Mouse (Mus musculus) embryo, embryonic 9.5 days (tissue): ENCODE results near the gene Slc35g3.
"Not testable (repeated sequence)": the region's sequence is repeated elsewhere in the genome, so short reads cannot be mapped to it uniquely, and the experiment has no call there.

ENCODE experiments used
- DNase-seq: peaks from one replicate; pipeline ENCODE4 v3.0.0-alpha.2; 2017; ENCODE audit errors: extremely low spot score

Gene Slc35g3

DNA sequence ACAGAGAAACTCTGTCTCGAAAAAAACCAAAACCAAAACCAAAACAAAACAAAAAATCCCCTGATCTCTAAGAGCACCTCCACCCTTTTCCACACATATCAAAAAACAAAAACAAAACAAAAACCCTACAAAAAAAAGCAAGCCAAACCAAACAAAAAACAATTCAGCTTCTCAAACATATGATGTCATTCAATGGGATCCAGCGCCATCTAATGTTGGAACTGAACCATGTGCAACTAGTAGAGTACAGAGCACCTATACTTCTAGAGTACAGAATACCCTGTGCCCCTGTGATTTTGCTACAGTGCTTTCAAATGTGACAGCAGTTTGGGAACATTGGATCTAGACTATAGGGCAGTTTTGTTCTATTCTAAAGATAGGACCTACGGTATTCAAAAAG is 7.1 kb downstream of the Slc35g3 start:
- no peak for DNase-seq

- DNase-seq = no peak
Observed at GRCm38 (mm10) chr11:69754233-69754632, 7.5 kb downstream of the Slc35g3 start.

DNA sequence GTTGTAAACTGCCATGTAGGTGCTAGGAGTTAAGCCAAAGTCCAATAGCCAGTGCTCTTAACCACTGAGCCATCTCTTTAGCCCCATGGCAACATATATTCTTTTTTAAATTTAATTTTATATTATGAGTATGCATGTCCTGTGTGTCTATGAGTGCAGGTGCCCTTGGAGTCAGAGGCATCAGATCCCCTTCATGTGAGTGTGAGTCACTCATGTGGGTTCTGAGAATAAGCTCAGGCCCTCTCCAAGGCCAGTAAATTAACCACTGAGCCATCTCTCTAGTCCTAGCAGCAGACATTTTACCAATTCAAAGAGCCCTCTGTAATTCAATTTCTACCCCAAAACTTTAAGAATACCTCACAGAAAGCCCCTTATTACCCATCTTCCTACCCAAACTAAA is 9.1 kb downstream of the Slc35g3 start:
- no peak for DNase-seq

- no peak for DNase-seq
Observed at GRCm38 (mm10) chr11:69751635-69752034, 10.1 kb downstream of the Slc35g3 start.

DNA sequence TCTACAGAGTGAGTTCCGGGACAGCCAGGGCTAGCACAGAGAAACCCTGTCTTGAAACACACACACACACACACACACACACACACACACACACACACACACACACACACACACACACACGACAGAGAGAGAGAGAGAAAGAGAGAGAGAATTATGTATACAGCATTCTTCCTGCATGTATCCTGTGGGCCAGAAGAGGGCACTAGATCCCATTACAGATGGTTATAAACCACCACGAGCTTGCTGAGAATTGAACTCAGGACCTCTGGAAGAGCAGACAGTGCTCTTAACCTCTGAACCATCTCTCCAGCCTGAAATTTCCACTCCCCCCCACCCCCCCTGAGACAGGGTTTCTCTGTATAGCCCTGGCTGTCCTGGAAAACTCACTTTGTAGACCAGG is 30.4 kb downstream of the Slc35g3 start:
- DNase-seq = not testable (repeated sequence)

- DNase-seq = peak; percentile 65
Observed at GRCm38 (mm10) chr11:69729063-69729462, 32.7 kb downstream of the Slc35g3 start.

DNA sequence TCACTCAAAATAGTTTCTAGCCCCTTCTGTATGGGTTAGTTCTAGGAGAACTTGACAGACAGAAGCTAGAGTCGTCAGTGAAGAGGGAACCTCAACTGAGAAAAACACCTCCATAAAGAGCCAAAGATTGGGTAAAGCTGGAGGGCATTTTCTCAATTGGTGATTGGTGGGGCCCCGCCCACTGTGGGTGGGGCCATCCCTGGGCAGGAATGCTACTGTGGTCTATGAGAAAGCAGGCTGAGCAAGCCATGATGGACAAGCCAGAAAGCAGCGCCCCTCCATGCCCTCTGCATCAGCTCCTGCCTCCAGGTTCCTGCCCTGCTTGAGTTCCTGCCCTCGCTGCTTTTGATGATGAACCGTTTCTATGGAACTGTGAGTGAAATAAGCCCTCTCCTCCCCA is 35.8 kb downstream of the Slc35g3 start:
- DNase-seq = no peak

DNA sequence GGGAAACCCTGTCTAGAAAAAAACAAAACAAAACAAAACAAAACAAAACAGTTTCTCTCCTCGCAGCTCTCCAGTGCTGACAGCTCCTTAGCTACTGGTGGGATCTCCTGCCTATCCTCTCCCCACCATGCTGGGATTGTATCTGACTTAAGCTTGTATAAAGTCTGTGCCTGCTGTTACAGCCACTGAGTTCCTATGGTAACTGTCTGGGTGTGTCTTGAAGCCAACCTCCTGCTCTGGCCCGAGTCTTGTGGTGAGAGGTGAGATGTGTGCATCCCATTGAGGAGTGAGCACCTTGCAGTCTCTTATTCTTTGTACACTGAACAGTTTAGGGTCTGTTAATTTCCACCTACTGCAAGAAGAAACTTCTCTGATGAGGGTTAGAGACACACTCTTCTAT is 38.7 kb downstream of the Slc35g3 start:
- no peak for DNase-seq

DNA sequence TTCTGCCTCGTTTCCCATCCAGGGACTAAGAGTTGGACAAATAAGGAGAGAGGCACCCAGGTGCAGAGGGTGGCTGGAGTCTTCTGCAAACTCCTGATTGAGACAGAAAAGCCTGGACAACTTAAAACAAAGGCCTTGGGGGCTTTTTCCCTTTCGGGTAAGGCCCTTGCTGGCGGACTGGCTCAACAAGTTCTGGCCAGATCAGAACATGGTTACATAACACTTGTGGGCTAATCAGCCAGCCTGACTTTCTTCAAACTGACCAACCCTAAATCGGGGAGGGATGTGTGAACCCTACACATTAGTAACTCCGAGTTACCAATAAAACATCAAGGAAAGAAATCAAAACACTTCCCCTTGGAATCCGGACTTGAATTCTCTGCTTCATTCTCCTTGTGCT is 40.9 kb downstream of the Slc35g3 start:
- DNase-seq = no peak

- no peak for DNase-seq
Observed at GRCm38 (mm10) chr11:69719423-69719822, 42.3 kb downstream of the Slc35g3 start.

DNA sequence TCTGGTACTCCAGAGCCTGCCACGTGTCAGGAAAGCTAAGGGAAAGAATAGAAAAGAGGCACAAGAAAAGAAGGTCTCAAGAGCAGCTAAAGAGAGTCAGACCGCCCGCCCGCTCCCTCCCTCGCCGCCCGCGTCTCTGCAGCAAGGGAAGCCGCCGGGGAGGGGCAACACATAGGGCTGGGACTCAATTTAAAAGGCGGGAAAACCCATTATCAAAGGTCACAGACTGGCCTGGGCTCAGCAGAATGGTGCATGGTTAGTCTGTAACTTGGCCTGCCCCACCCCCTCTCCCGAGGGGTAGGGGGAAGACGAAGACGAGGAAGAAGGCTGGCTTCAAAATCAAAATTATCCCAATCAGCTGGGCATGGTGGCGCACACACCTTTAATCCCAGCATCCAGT is 43.1 kb downstream of the Slc35g3 start:
- no peak for DNase-seq

DNA sequence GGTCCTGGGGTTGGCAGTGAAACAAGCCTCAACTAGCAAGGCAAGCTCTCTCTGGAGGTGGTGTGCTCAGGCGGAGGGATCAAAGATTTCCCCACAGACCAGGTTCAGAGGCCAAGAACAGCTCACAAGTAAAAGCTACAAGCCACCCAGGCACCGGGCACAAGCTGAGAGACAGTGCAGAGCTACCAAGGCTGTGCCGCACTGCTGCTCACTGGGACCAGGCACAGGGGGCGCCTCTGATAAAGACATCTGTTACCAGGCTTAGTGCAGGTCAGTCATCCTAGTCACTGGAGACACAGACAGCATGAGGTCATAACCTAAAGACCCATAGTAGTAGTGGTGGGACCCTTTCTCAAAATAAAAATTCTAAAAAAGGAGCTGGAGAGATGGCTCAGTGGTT is 44.8 kb downstream of the Slc35g3 start:
- no peak for DNase-seq

DNA sequence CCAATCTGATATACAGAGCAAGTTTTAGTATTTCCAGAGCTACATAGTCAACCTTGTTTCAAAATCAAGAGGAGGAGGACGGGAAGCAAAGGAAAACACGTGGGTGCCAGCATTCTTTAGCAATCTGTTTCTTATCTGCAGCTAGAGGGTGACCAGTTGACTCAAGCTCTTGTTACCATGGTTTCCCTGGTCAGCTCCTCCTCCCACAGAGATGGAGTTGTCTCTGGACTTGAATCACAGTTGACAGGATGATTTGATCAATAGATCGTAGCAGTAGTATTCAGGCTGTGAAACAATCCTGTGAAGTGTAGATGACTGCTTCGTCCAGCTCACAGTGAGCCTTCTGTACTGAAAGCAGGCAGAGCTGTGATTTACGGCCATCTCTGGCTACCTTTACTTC is 45.8 kb downstream of the Slc35g3 start:
- DNase-seq = peak; percentile 37

GRCm38 (mm10) chr11:69715482-69715881 is 46.3 kb downstream of the Slc35g3 start:
- DNase-seq = peak; percentile 43

- DNase-seq = no peak
Observed at GRCm38 (mm10) chr11:69714636-69715329, 47.0 kb downstream of the Slc35g3 start.

DNA sequence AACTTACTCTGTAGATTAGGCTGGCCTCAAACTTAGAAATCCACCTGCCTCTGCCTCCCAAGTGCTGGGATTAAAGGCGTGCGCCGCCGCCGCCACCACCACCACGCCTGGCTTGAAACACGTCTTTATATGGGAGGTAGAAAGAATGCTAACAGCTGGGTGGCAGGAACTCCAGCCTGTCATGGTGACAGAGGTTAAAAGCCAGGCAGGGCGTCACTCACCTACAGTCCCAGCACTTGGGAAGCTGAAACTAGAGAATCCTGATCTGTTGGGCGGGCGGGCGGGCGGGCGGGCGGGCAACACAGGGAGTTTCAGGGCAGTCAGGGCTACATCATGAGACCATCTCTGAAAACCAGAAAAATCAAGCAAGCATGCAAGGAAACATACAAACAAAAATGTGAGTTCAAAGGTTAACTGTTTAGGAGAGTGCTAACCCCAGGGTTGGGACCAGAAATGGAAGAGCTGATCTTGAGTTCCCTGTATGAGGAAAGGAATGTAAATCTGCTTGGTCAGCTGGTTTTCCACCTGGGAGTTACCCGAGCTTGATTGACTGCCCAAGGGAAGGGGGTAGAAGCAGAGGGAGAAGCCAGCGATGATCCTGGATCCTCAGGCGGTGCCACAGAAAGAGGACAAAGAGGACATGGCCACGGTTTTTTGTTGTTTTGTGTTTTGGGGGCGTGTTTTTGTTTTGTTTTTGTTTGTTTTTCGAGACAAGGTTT is 48.7 kb downstream of the Slc35g3 start:
- no peak for DNase-seq

DNA sequence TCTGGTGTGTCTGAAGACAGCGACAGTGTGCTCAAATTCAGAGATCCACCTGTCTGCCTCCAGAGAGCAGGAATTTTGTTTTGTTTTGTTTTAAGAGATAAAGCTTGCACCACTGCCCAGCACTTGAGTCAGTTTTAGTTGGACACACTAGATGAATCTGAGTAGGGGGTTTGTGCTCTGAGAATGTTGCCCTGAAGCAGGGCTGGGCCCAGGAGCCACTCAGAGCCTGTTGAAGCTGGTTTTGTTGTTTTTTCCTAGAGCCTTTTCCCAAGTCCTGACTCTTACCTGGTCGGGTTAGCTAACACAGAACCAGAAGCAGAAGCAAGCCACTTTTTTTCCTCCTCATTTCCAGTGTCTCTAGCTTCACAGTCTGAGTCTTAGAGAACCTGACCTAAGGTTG is 50.7 kb downstream of the Slc35g3 start:
- DNase-seq = no peak

DNA sequence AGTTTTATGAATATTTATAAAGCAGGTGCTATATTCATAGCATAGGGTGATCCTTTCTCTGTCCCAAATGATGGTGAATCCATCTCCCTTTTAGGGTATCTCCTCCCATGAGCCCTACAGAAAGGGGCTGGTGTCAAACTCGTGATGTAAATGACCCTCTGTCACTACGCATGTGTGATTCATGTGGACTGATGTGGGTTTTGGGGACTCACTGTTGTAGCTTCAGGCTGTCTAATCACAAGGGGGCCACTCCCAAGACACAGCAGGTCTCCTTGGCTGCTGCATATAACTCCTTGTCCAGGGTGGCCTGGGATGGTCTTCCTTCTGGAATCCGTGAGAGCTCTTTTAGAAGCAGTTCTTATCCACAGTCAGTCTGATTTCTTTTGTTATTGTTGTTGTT is 51.3 kb downstream of the Slc35g3 start:
- no peak for DNase-seq
